Comparison of ENCODE assay signal across 9 mouse cellular contexts in genomic region chr9:48618111-48618510, GRCm38 (mm10). TPM values are rescaled to one million over a fixed set of nuclear protein-coding genes. Genes with fewer than 3 reads are reported as not detected.
DNase-seq lines count a peak whose midpoint lies in the region; ATAC-seq and TF ChIP-seq lines count a peak whose summit lies in the region.
"Had no signal": no experiment of that assay in that cellular context is flagged by ENCODE, and none has a peak within 500 bp of the region (broad histone marks: within the 10 kb centered on the region; RNA-seq: fewer than 3 reads in every experiment).

No protein-coding gene starts in this region.

- no peak overlapping the region for H3K4me2 ChIP-seq in kidney, embryonic 15.5 days
- H3K4me2 ChIP-seq in lung, embryonic 16.5 days (ENCODE audit: low read depth, low read length) = no peak overlapping the region

- no peak for ATAC-seq in kidney, embryonic 15.5 days (replicated peaks; ENCODE audit: low FRiP score)
- peak; percentile 79 for ATAC-seq in lung, embryonic 16.5 days (ENCODE audit: low read depth)

- no peak overlapping the region for H3K4me3 ChIP-seq in kidney, embryonic 15.5 days (replicated peaks)
- no peak overlapping the region for H3K4me3 ChIP-seq in lung, embryonic 16.5 days (ENCODE audit: low read length)
- no peak overlapping the region for H3K4me3 ChIP-seq in thymus, adult 2 months (ENCODE audit: control insufficient read depth, insufficient read depth, low read length)

- no peak overlapping the region for H3K9ac ChIP-seq in kidney, embryonic 15.5 days
- no peak overlapping the region for H3K9ac ChIP-seq in lung, embryonic 16.5 days (ENCODE audit: low read length)

- no peaks in the 10 kb centered on the region for H3K9me3 ChIP-seq in kidney, embryonic 15.5 days (replicated peaks)
- no peaks in the 10 kb centered on the region for H3K9me3 ChIP-seq in lung, embryonic 16.5 days (ENCODE audit: control insufficient read depth, low read length)
- H3K9me3 ChIP-seq: G1E had no signal

- peak; percentile 19 for DNase-seq in kidney, adult 18-20 months
- DNase-seq in brain, adult 2 months (ENCODE audit: low read depth, low spot score) = peak; percentile 34
- DNase-seq in heart, adult 8-10 months (ENCODE audit: low spot score) = peak; percentile 78
- no peak for DNase-seq in thymus, adult 2 months
- DNase-seq in thymus, postnatal 36 days = no peak
- DNase-seq in spleen, postnatal 10 days (ENCODE audit: low spot score in 2 of 2) = no peak

- 83% methylated on average over 8 of the region's 8 CpGs for WGBS in kidney, embryonic 15.5 days
- 64% methylated on average over 8 of the region's 8 CpGs for WGBS in lung, embryonic 16.5 days
- 88% methylated on average over 8 of the region's 8 CpGs for WGBS in thymus, adult 2 months

- TF ChIP-seq CTCF in thymus, adult 2 months (IDR thresholded peaks at IDR 0.05; ENCODE audit: borderline replicate concordance, control insufficient read depth, extremely low read depth, insufficient read depth, low read length, poor library complexity) = no peak

- H3K4me1 ChIP-seq in kidney, embryonic 15.5 days = peaks cover 7% of the 10 kb centered on the region
- no peaks in the 10 kb centered on the region for H3K4me1 ChIP-seq in lung, embryonic 16.5 days (replicated peaks; ENCODE audit: control insufficient read depth, insufficient read depth, low read length)
- no peaks in the 10 kb centered on the region for H3K4me1 ChIP-seq in thymus, adult 2 months (replicated peaks; ENCODE audit: control insufficient read depth, insufficient read depth, low read length)

- H3K36me3 ChIP-seq in kidney, embryonic 15.5 days = no peaks in the 10 kb centered on the region
- no peaks in the 10 kb centered on the region for H3K36me3 ChIP-seq in lung, embryonic 16.5 days (ENCODE audit: control insufficient read depth, insufficient read depth, low read length)
- H3K36me3 ChIP-seq in thymus, adult 2 months (ENCODE audit: control insufficient read depth, insufficient read depth, low read length) = no peaks in the 10 kb centered on the region
- H3K36me3 ChIP-seq: G1E had no signal

- H3K27ac ChIP-seq in kidney, embryonic 15.5 days = no peak overlapping the region
- no peak overlapping the region for H3K27ac ChIP-seq in lung, embryonic 16.5 days (ENCODE audit: low read length)
- no peak overlapping the region for H3K27ac ChIP-seq in thymus, adult 2 months (ENCODE audit: control insufficient read depth, insufficient read depth, low read length)

- H3K27me3 ChIP-seq in kidney, embryonic 15.5 days = peaks cover 6% of the 10 kb centered on the region; the same call in 1 of the 2 replicates
- H3K27me3 ChIP-seq in lung, embryonic 16.5 days (ENCODE audit: control insufficient read depth, insufficient read depth, low read depth, low read length) = no peaks in the 10 kb centered on the region
- H3K27me3 ChIP-seq in thymus, adult 2 months (ENCODE audit: control insufficient read depth, insufficient read depth, low read length) = no peaks in the 10 kb centered on the region; the same call in 1 of the 2 replicates

- TF ChIP-seq POLR2A in thymus, adult 2 months (IDR thresholded peaks at IDR 0.05; ENCODE audit: control insufficient read depth, extremely low read depth, insufficient read depth, low read length, poor library complexity) = no peak

RNA-seq across cellular contexts. Expression of gene Nnmt, which starts 13.2 kb away (rescaled TPM):
- 2.2 and 3.5 TPM in 2 replicates for polyA plus RNA-seq in kidney, embryonic 15.5 days (2015; fragmentation: Nextera tagmentation; extraction: Ambion mirVana)
- total RNA-seq in heart, adult 8-10 months (2022) = 1 to 10 TPM; 3.2 to 5.2 (median 4.3) TPM
- polyA plus RNA-seq in lung, embryonic 16.5 days (2015; fragmentation: Nextera tagmentation; extraction: Ambion mirVana) = 1.5 and 2.5 TPM in 2 replicates
- polyA plus RNA-seq in thymus, adult 2 months (2012; rRNA removed) = 0.87 and 2.3 TPM in 2 replicates
- polyA plus RNA-seq: G1E had no signal

Comparison
In these comparisons a context has a peak if more than half of its experiments do, and no peak if none do; other contexts are left out.
1. DNase-seq: peak in kidney, adult 18-20 months (single experiment), brain, adult 2 months (single experiment) and heart, adult 8-10 months (single experiment); none in thymus, adult 2 months (single experiment), thymus, postnatal 36 days (0 of 2) and spleen, postnatal 10 days (0 of 2).